Mouse (Mus musculus) erythroblast, embryonic 14.5 days (primary cell): ENCODE data around the gene Apol9a.
"Not testable (repeated sequence)": the region's sequence is repeated elsewhere in the genome, so short reads cannot be mapped to it uniquely, and the experiment has no call there.

Experiments
- GATA1 ChIP-seq: IDR thresholded peaks from 2 replicates; pipeline ENCODE4 v1.6.1; 2012; ENCODE audit warnings: low read length, inconsistent platforms, mixed read lengths
- TAL1 ChIP-seq: IDR thresholded peaks from 3 replicates; pipeline ENCODE4 v1.6.1; 2012; ENCODE audit warnings: low read length, inconsistent platforms, mixed read lengths

GRCm38 (mm10) chr15:77444746-77445145 lies 33.8 kb upstream of the Apol9a start:
- not testable (repeated sequence) for TF ChIP-seq TAL1, GATA1
